Mouse (Mus musculus) stomach, postnatal 0 days (tissue): ENCODE measurements around the gene Krba1.

Experiments used
- CTCF ChIP-seq: IDR thresholded peaks from 2 replicates; pipeline ENCODE4 v1.5.1; 2016; ENCODE audit warnings: antibody characterized with exemption, low read depth, mild to moderate bottlenecking, moderate library complexity
- EP300 ChIP-seq: optimal IDR thresholded peaks from 2 replicates; pipeline ENCODE3; 2016; ENCODE audit warnings: antibody characterized with exemption

DNA sequence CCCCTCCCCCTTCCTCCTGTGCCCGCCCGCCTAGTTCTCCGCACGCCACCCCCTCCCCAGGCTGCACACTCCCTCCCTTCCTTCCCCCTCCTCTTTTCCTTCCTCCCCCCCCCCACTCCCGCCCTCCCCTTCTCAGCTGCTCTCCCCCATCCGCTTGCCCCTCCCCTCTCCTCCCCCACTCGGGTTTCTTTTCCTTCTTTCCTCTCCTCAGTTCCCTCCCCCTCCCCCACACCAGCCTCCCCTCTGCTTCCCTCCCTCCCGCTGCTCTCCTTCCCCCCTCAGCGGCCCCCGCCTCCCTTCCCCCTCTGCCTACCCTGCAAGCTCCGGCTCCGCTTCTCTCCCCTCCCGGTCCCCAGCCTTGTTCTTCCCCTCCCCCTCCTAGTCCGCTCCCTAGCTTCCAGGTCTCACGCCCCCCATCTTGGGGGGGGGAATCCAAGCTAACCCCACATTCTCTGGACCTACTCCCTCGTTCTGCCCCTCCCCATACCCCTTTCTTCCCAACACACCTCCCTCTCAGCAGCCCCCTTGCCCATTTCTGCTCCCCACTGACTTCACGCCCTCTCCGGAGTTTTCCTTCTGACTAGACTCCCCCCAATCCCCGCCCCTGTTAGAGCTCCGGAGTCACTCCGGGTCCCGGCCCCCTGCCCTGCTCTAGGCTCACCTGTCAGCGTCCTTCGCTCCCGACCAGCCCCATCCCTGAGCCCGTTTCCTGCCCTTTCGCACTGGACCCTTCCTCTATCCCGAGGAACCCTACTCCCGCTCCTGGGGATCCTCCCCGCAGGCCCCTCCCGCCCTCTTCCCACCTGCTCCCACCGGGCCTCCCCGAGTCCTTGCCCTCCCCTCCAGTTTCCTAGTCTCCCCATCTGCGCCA is 49.2 kb downstream of the Krba1 start:
- TF ChIP-seq CTCF (no peak), EP300 (no peak)
